Mouse (Mus musculus): ENCODE data around the gene Ptpn3. TPM values are rescaled to one million over a fixed set of nuclear protein-coding genes. Genes with fewer than 3 reads are reported as not detected.

Ptpn3 gene
- polyA plus RNA-seq, 2 experiments = 0.38 to 0.46 TPM

DNA sequence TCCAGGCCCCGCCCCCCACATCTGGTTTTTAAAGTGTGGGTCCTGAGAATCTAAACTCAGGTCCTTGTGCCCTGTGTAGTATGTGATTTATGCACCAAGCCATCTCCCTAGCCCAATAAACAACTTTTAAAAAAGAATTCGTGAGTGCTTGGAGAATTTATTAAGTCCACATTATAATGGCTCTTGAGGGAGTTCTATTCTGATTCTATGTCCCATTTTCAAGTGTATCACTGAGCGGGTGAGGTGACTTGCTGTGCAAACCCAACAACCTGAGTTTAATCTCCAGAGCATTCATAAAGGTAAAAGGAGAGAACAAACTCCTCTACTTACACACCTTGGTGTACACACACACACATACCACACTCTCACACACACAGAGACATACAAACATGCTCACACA is 133.0 kb downstream of the Ptpn3 start:
- no peaks in the 10 kb centered on the region for H3K27me3 ChIP-seq (ENCODE audit: control insufficient read depth, insufficient read depth, low read length)
- H3K36me3 ChIP-seq (replicated peaks; ENCODE audit: control insufficient read depth, insufficient read depth, low read depth) = no peaks in the 10 kb centered on the region
- no peak overlapping the region for H3K27ac ChIP-seq
- ATAC-seq (ENCODE audit: insufficient read depth) = no peak
- no peak overlapping the region for H3K4me2 ChIP-seq (ENCODE audit: low read depth)
- DNase-seq (ENCODE audit: low read depth in 3 of 3, low spot score in 3 of 3) = no peak
- H3K9me3 ChIP-seq (ENCODE audit: control insufficient read depth, low read length) = no peaks in the 10 kb centered on the region
- no peak overlapping the region for H3K9ac ChIP-seq (replicated peaks)
- TF ChIP-seq CTCF (IDR thresholded peaks at IDR 0.05; ENCODE audit: low read depth) (no peak), EP300 (IDR thresholded peaks at IDR 0.05; ENCODE audit: low read depth) (no peak)
- no peak overlapping the region for H3K4me3 ChIP-seq (ENCODE audit: insufficient read depth in 1 of 2, low read depth in 2 of 2, low read length in 2 of 2)
- peaks cover 4 to 15% of the 10 kb centered on the region in 2 experiments; a peak in 3 of 4 replicates for H3K4me1 ChIP-seq (replicated peaks; ENCODE audit: control insufficient read depth in 2 of 2, insufficient read depth in 2 of 2, low read length in 1 of 2)
- 62% methylated on average over 3 of the region's 3 CpGs for WGBS (ENCODE audit: insufficient replicate concordance)

DNA sequence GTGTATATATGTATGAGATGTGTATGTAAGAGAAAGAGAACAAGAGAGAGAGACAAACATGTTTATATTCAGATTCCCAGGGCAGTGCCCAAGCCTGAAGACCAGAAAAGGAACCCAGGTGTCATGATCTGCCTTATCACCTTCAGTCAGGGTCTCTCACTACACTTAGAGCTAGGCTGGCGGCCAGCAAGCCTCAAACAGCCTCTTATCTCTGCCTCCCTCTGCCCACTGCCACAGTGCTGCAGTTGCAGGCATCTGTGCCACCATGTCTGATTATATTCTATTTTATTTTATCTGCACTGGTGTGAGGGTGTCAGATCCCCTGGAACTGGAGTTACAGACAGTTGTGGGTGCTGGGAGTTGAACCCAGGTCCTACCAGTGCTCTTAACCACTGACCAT is 133.4 kb downstream of the Ptpn3 start:
- TF ChIP-seq CTCF (IDR thresholded peaks at IDR 0.05; ENCODE audit: low read depth) (no peak), EP300 (IDR thresholded peaks at IDR 0.05; ENCODE audit: low read depth) (peak; percentile 69)
- H3K4me1 ChIP-seq (replicated peaks; ENCODE audit: control insufficient read depth in 2 of 2, insufficient read depth in 2 of 2, low read length in 1 of 2) = peaks cover 4 to 15% of the 10 kb centered on the region in 2 experiments; a peak in 3 of 4 replicates
- H3K4me3 ChIP-seq (ENCODE audit: insufficient read depth in 1 of 2, low read depth in 2 of 2, low read length in 2 of 2) = no peak overlapping the region
- no peaks in the 10 kb centered on the region; the same call in 1 of the 2 replicates for H3K27me3 ChIP-seq (ENCODE audit: control insufficient read depth, insufficient read depth, low read length)
- no peaks in the 10 kb centered on the region for H3K9me3 ChIP-seq (ENCODE audit: control insufficient read depth, low read length)
- no peak overlapping the region for H3K9ac ChIP-seq (replicated peaks)
- peak; percentile 82 for ATAC-seq (ENCODE audit: insufficient read depth)
- H3K36me3 ChIP-seq (replicated peaks; ENCODE audit: control insufficient read depth, insufficient read depth, low read depth) = no peaks in the 10 kb centered on the region
- no peak overlapping the region for H3K27ac ChIP-seq
- no peak overlapping the region for H3K4me2 ChIP-seq (ENCODE audit: low read depth)
- WGBS (ENCODE audit: insufficient replicate concordance) = 13% methylated on average over 1 of the region's 1 CpGs
- no peak for DNase-seq (ENCODE audit: low read depth in 3 of 3, low spot score in 3 of 3)

DNA sequence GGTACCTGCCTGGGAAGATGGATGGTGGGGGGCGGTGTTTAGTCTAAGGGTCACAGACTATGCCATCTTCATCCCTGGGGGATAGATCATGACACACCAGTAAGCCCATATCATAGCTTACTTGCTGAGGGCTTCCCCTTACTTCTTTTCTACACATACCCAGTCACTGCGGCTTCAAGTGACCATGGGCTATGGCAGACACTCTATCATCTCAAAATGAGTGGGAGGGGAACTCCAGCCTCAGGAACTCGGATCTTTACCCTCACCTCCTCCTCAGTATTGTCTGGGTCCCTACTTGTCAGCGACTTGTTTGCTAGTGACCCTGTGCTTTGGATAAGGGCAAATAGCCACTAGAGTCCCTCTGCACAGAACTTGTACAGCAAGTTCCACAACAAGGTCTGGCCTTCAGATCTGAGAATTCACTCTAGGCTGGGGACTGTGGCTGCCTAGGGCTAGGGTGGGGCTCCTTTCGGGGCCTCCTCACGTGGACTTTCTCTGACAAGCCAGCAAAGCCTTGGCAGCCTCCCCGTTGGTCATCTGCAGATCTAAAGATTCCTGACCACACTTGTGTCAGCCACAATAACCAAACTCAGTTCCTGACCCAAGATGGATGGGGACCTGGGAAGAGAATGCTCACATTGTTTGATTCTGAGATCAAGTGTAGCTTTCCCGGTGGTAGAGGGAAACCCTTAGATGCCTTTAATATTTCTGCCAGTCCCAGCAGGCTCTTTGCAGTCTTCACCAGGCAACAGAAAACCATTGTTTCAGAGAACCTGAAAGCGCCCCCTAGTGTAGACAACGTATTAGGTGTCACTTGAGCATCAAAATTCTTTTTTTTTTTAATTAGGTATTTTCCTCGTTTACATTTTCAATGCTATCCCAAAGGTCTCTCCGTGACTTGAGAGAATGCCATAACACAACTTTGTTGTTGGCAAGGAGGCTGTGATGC is 134.4 kb downstream of the Ptpn3 start:
- H3K4me2 ChIP-seq (ENCODE audit: low read depth) = no peak overlapping the region
- WGBS (ENCODE audit: insufficient replicate concordance) = 38% methylated on average over 12 of the region's 12 CpGs
- H3K27me3 ChIP-seq (ENCODE audit: control insufficient read depth, insufficient read depth, low read length) = no peaks in the 10 kb centered on the region; the same call in 1 of the 2 replicates
- H3K9me3 ChIP-seq (ENCODE audit: control insufficient read depth, low read length) = no peaks in the 10 kb centered on the region
- no peak overlapping the region for H3K27ac ChIP-seq
- DNase-seq (ENCODE audit: low read depth in 3 of 3, low spot score in 3 of 3) (no peak), ATAC-seq (ENCODE audit: insufficient read depth) (no peak)
- H3K4me1 ChIP-seq (replicated peaks; ENCODE audit: control insufficient read depth in 2 of 2, insufficient read depth in 2 of 2, low read length in 1 of 2) = peaks cover 4 to 13% of the 10 kb centered on the region in 2 experiments; a peak in 3 of 4 replicates
- H3K9ac ChIP-seq (replicated peaks) = no peak overlapping the region
- TF ChIP-seq CTCF (IDR thresholded peaks at IDR 0.05; ENCODE audit: low read depth) = peak; percentile 59
- TF ChIP-seq EP300 (IDR thresholded peaks at IDR 0.05; ENCODE audit: low read depth) = no peak
- H3K4me3 ChIP-seq (ENCODE audit: insufficient read depth in 1 of 2, low read depth in 2 of 2, low read length in 2 of 2) = no peak overlapping the region
- no peaks in the 10 kb centered on the region for H3K36me3 ChIP-seq (replicated peaks; ENCODE audit: control insufficient read depth, insufficient read depth, low read depth)

DNA sequence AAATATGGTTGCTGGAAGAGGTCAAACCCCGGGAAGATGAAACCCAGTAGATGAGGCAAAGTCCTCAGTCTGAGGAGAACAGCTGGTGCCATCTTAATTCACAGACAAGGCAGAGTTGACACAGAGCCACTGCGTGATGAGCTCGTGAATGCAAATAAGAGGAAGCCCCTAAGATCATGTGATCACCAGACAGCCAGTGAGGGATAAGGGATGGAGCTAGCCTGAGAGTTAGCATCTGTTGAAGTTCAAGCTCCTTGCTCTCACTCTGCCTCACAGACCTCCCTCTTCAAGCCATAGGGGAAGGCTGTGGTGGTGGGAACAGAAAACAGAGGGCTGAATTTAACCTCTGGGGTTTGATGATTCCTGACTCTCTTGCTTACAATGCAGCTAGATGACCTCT is 136.0 kb downstream of the Ptpn3 start:
- WGBS (ENCODE audit: insufficient replicate concordance) = 37% methylated on average over 3 of the region's 3 CpGs
- Histone ChIP-seq H3K4me1 (replicated peaks; ENCODE audit: control insufficient read depth in 2 of 2, insufficient read depth in 2 of 2, low read length in 1 of 2) (peaks cover 4 to 13% of the 10 kb centered on the region in 2 experiments; a peak in 3 of 4 replicates), H3K27me3 (ENCODE audit: control insufficient read depth, insufficient read depth, low read length) (no peaks in the 10 kb centered on the region; the same call in 1 of the 2 replicates), H3K4me3 (ENCODE audit: insufficient read depth in 1 of 2, low read depth in 2 of 2, low read length in 2 of 2) (no peak overlapping the region), H3K4me2 (ENCODE audit: low read depth) (no peak overlapping the region), H3K36me3 (replicated peaks; ENCODE audit: control insufficient read depth, insufficient read depth, low read depth) (no peaks in the 10 kb centered on the region), H3K27ac (no peak overlapping the region), H3K9me3 (ENCODE audit: control insufficient read depth, low read length) (no peaks in the 10 kb centered on the region), H3K9ac (replicated peaks) (no peak overlapping the region)
- no peak for ATAC-seq (ENCODE audit: insufficient read depth)
- DNase-seq (ENCODE audit: low read depth in 3 of 3, low spot score in 3 of 3) = no peak
- TF ChIP-seq EP300 (IDR thresholded peaks at IDR 0.05; ENCODE audit: low read depth) (no peak), CTCF (IDR thresholded peaks at IDR 0.05; ENCODE audit: low read depth) (no peak)

DNA sequence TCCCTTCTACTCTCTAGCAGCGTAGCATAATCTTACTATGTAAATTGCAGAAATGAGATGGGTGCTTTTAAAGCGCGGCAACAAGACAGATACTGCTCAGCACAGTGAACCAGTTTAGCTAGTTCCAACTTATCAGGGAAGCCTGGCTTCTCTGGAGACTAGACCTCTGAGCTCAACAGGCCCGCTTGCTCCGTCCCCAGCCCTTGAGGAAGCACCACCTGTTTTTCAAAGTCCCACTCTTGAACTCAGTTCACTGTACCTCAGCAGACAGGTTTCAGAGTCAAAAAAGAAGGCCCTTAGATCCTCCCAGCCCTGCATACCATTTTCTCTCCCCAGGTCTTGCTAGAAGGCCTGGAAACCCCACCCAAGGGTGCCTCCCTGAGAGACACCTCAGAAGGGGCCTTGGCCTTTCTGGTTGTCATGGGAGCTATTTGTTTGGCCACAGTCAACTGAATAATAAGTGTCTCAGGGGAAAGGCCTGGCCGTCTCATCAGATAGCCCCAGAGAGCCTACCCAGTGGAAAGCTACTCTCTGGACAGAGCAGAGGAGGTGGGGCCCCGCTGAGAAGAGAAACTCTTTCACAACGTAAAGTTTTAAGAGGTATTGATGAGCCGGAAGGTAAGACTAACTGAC is 136.9 kb downstream of the Ptpn3 start:
- H3K9ac ChIP-seq (replicated peaks) = no peak overlapping the region
- no peak overlapping the region for H3K27ac ChIP-seq
- H3K9me3 ChIP-seq (ENCODE audit: control insufficient read depth, low read length) = no peaks in the 10 kb centered on the region
- WGBS (ENCODE audit: insufficient replicate concordance) = 72% methylated on average over 9 of the region's 9 CpGs
- TF ChIP-seq CTCF (IDR thresholded peaks at IDR 0.05; ENCODE audit: low read depth) = no peak
- no peak for TF ChIP-seq EP300 (IDR thresholded peaks at IDR 0.05; ENCODE audit: low read depth)
- DNase-seq (ENCODE audit: low read depth in 3 of 3, low spot score in 3 of 3) = no peak
- no peak overlapping the region for H3K4me3 ChIP-seq (ENCODE audit: insufficient read depth in 1 of 2, low read depth in 2 of 2, low read length in 2 of 2)
- ATAC-seq (ENCODE audit: insufficient read depth) = no peak
- no peaks in the 10 kb centered on the region for H3K36me3 ChIP-seq (replicated peaks; ENCODE audit: control insufficient read depth, insufficient read depth, low read depth)
- H3K4me1 ChIP-seq (replicated peaks; ENCODE audit: control insufficient read depth in 2 of 2, insufficient read depth in 2 of 2, low read length in 1 of 2) = peaks cover 4 to 13% of the 10 kb centered on the region in 2 experiments; a peak in 3 of 4 replicates
- H3K27me3 ChIP-seq (ENCODE audit: control insufficient read depth, insufficient read depth, low read length) = no peaks in the 10 kb centered on the region; the same call in 1 of the 2 replicates
- H3K4me2 ChIP-seq (ENCODE audit: low read depth) = no peak overlapping the region
